Mouse (Mus musculus) limb, embryonic 11.5 days (tissue): ENCODE data around the gene Ccdc62. TPM values are rescaled to one million over a fixed set of nuclear protein-coding genes. Genes with fewer than 3 reads are reported as not detected.

Experiments
- ATAC-seq: fragments of 200-750 bp; cut with Nextera tagmentation; 2 replicates; pipeline ENCODE4 v1.8.0; 2017; ENCODE audit warnings: low read depth; ENCODE audit not compliant: insufficient number of reproducible peaks, low FRiP score, low TSS enrichment
- DNase-seq: peaks from one replicate; pipeline ENCODE4 v3.0.0-alpha.2; 2015; ENCODE audit warnings: low spot score
- H3K27ac ChIP-seq: fragments of 300-500 bp; sonication (generic); replicated peaks from 2 replicates; pipeline ENCODE4 v1.5.1; 2014; ENCODE audit warnings: low read depth, mild to moderate bottlenecking, low read length
- H3K27me3 ChIP-seq: fragments of 300-500 bp; sonication (generic); 2 replicates; pipeline ENCODE4 v1.6.1; 2014; ENCODE audit warnings: mild to moderate bottlenecking, low read length, mixed read lengths; ENCODE audit not compliant: control insufficient read depth, insufficient read depth
- H3K36me3 ChIP-seq: fragments of 300-500 bp; sonication (generic); 2 replicates; pipeline ENCODE4 v1.6.1; 2014; ENCODE audit warnings: mild to moderate bottlenecking, low read length, moderate library complexity, mixed read lengths; ENCODE audit not compliant: control insufficient read depth, insufficient read depth
- H3K4me1 ChIP-seq: fragments of 300-500 bp; sonication (generic); 2 replicates; pipeline ENCODE4 v1.6.1; 2014; ENCODE audit warnings: low read length, mixed read lengths; ENCODE audit not compliant: control insufficient read depth, insufficient read depth
- H3K4me2 ChIP-seq: fragments of 300-500 bp; sonication (generic); 2 replicates; pipeline ENCODE4 v1.6.1; 2014; ENCODE audit warnings: low read depth, mild to moderate bottlenecking, moderate library complexity; ENCODE audit not compliant: severe bottlenecking
- H3K4me3 ChIP-seq: fragments of 300-500 bp; sonication (generic); 2 replicates; pipeline ENCODE4 v1.5.1; 2014; ENCODE audit warnings: low read depth, low read length
- H3K9ac ChIP-seq: fragments of 300-500 bp; sonication (generic); 2 replicates; pipeline ENCODE4 v1.6.1; 2014; ENCODE audit warnings: mild to moderate bottlenecking, low read length
- H3K9me3 ChIP-seq: fragments of 300-500 bp; sonication (generic); 2 replicates; pipeline ENCODE4 v1.6.1; 2016; ENCODE audit warnings: low read length; ENCODE audit not compliant: control insufficient read depth
- WGBS: fragments of 180-500 bp; shearing (Covaris S2); extraction: QIAGEN DNeasy Blood & Tissue Kit; methylation state at CpG from one replicate; pipeline ENCODE4 v1.1.7; 2014; 5-methylcytosine and 5-hydroxymethylcytosine counted together
- polyA plus RNA-seq: library from polyadenylated mRNA; unstranded; fragments of >200 nt; fragmentation: Nextera tagmentation; extraction: Ambion mirVana; gene quantifications from 2 replicates; pipeline ENCODE4 v1.2.1, GENCODE M21; 2014

Ccdc62 gene
- polyA plus RNA-seq, 1 experiment from 2014 or later, result 7.3 TPM

DNA sequence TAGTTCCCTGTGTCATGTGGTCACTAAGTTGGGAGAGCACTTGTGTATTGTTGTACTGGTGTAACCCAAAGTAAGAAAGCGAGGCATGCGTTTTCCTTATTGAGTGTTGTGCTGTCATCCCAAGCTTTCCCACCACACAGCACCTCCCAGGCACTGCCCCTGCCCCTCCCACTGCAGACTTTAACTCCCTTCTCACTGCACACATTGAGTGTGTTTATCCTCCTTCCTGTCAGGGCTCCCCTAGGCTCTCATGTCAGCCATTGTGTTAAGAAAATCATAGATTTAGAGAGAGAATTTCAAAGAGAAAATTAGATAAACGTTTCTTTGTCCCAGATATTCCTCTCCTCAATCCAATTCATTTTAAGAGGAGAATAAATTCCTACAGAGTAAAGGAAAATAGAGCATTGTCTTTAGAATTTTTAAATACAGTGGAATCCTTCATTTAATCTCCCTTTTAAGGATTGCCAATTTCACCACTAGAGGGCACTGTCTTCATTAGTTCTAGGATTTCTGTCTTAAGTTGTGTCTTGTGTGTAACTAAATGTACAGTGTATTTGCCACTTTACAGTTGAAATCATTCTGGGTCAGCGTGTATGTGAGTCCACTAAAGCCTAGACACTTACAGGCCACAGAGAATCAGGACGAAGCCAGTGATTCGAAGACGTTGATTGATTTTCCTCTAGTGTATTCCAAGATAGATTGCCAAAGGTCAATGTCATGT, 16.7 kb downstream of the Ccdc62 start:
- Histone ChIP-seq H3K4me3 (no peak overlapping the region), H3K4me1 (no peaks in the 10 kb centered on the region), H3K27ac (no peak overlapping the region), H3K4me2 (no peak overlapping the region), H3K27me3 (no peaks in the 10 kb centered on the region), H3K9me3 (no peaks in the 10 kb centered on the region), H3K9ac (no peak overlapping the region), H3K36me3 (no peaks in the 10 kb centered on the region)
- DNase-seq (peak; percentile 21), ATAC-seq (no peak)
- 51% methylated on average over 7 of the region's 7 CpGs for WGBS

DNA sequence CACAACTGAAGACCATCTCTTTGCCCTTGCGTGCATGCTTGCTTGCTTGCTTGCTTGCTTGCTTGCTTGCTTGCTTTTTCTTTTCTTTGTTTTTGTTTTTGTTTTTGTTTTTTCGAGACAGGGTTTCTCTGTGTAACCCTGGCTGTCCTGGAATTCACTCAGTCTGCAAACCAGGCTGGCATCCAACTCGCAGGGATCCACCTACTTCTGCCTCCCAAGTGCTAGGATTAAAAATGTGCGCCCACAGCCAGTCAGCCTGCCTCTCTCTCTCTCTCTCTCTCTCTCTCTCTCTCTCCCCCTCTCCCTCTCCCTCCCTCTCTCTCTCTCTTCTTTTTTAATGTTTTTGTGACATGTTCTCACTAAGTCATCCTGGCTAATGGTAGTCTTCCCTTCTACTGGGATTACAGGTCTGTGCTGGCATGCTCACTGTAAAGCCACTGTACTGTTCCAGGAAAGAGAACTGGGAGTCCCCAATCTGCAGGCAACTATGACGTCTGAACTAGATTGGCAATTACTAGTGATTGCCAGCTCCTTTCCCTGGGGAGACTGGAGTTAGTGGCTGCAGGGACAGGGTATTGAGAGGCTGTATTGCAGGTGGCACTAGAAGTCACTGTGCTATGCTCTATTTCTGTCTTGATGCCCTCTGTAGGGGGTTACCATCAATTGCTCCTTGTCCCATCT, 22.0 kb downstream of the Ccdc62 start:
- H3K27me3 ChIP-seq, result no peaks in the 10 kb centered on the region
- H3K9ac ChIP-seq, result no peak overlapping the region
- no peak overlapping the region for H3K27ac ChIP-seq
- no peak for DNase-seq
- WGBS, result 66% methylated on average over 5 of the region's 5 CpGs
- no peak overlapping the region for H3K4me3 ChIP-seq
- no peaks in the 10 kb centered on the region for H3K4me1 ChIP-seq
- ATAC-seq, result no peak
- no peaks in the 10 kb centered on the region for H3K36me3 ChIP-seq
- H3K9me3 ChIP-seq, result no peaks in the 10 kb centered on the region
- no peak overlapping the region for H3K4me2 ChIP-seq

DNA sequence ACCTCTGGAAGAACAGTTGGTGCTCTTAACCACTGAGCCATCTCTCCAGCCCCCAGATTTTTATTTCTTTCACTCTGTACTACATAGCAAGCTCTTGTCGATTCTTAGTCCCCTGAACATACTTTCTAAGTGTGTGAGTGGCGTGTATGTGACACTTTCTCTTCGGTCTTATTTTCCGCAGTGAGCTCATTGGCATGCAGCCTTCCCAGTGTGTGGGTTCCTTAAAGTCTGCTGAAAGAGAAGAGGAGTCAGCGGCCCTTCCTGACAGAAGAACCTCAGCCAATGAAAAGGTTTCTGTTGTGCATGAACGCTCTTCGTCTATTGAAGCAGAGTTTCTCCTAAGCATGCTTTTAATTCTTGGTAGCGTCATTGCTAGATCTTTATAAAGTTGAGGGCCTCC, 26.7 kb downstream of the Ccdc62 start:
- WGBS, result 94% methylated on average over 8 of the region's 8 CpGs
- Histone ChIP-seq H3K9me3 (no peaks in the 10 kb centered on the region), H3K27me3 (no peaks in the 10 kb centered on the region), H3K27ac (no peak overlapping the region), H3K4me2 (no peak overlapping the region), H3K4me1 (no peaks in the 10 kb centered on the region), H3K36me3 (no peaks in the 10 kb centered on the region), H3K4me3 (no peak overlapping the region), H3K9ac (no peak overlapping the region)
- ATAC-seq, result no peak
- no peak for DNase-seq

DNA sequence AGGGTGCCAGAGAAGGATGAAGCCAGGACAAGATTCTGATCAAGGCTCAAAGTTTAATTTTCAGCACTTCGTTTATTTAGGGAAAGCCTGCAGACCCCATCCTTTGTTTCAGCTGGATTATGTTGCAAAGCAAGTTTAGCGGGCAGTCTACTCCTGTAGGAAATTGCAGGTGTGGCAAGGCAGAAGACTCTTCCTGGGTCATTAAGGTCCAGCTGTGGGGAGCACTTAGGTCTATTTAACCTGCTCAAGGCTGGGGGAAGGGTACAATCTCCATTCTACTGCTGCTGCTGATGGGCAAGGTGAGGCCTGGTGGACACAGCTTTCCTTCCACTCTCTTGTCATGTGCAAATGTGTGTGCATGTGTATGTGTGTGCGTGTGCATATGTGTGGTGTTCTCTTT, 28.5 kb downstream of the Ccdc62 start:
- Histone ChIP-seq H3K4me3 (no peak overlapping the region), H3K9ac (no peak overlapping the region), H3K27ac (no peak overlapping the region), H3K9me3 (no peaks in the 10 kb centered on the region), H3K4me2 (no peak overlapping the region), H3K27me3 (no peaks in the 10 kb centered on the region), H3K4me1 (no peaks in the 10 kb centered on the region), H3K36me3 (no peaks in the 10 kb centered on the region)
- 73% methylated on average over 3 of the region's 3 CpGs for WGBS
- ATAC-seq (no peak), DNase-seq (no peak)

DNA sequence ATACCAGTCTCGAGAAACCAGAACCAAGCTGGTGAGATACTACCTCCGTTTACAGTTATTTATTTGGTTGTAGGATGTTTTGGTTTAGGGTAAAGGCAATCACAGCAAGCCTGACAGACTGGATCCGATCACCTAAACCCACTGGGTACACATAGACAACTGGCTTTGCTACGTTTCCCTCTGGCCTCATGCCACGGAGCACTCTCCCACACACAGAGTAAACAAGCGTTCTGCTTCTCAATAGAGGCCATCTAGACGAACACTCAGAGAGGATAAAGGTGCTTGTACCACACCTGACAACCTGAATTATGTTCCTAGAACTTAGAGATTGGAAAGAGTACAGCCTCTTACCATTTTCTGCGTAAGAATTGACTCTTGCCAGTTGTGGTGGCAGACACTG, 29.6 kb downstream of the Ccdc62 start:
- H3K4me1 ChIP-seq, result no peaks in the 10 kb centered on the region
- 81% methylated on average over 8 of the region's 8 CpGs for WGBS
- H3K4me2 ChIP-seq, result no peak overlapping the region
- no peak overlapping the region for H3K9ac ChIP-seq
- no peak overlapping the region for H3K4me3 ChIP-seq
- H3K36me3 ChIP-seq, result no peaks in the 10 kb centered on the region
- no peaks in the 10 kb centered on the region for H3K9me3 ChIP-seq
- no peaks in the 10 kb centered on the region for H3K27me3 ChIP-seq
- no peak for DNase-seq
- no peak for ATAC-seq
- no peak overlapping the region for H3K27ac ChIP-seq

DNA sequence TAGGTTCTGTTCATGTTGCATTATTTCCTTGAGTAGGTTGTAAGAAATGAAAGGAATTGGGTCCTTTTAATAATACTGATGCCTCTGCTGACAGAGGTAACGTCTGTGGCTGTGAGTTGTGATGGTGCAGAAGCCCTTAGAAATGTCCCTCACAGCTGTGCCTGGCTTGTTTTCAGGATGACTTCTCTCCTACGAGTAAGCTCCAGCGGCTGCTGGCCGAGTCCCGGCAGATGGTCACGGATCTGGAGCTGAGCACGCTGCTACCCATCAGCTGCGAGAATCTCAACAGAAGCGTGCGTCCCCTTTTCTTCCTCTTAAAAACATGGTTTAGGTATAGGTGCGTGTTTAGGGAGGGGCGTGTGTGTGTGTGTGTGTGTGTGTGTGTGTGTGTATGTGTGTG, 30.6 kb downstream of the Ccdc62 start:
- no peak for DNase-seq
- Histone ChIP-seq H3K27ac (no peak overlapping the region), H3K4me2 (no peak overlapping the region), H3K36me3 (no peaks in the 10 kb centered on the region), H3K4me3 (no peak overlapping the region), H3K9ac (no peak overlapping the region), H3K9me3 (no peaks in the 10 kb centered on the region), H3K27me3 (no peaks in the 10 kb centered on the region), H3K4me1 (no peaks in the 10 kb centered on the region)
- WGBS, result 85% methylated on average over 12 of the region's 12 CpGs
- no peak for ATAC-seq

DNA sequence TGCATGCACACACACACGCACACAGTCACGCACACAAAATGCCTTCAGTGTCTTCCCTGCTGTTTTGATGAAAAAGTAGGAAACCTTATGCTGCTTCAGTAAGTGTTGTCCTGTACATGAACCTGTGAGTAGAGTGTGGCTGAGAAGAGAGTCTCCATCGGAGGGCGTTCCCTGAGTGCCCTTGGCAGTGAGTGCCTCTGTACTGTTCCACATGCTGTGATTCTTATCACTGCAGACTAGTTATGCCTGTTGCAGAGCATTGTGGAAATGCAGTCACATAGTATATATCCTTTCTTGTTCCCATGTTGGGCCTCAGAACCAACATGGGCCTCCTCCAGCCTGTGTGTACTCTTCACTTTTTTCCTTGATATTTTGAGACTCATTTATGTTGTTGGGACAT, 33.7 kb downstream of the Ccdc62 start:
- no peak overlapping the region for H3K27ac ChIP-seq
- no peak for ATAC-seq
- H3K27me3 ChIP-seq, result no peaks in the 10 kb centered on the region
- DNase-seq, result no peak
- no peak overlapping the region for H3K4me3 ChIP-seq
- no peaks in the 10 kb centered on the region for H3K9me3 ChIP-seq
- H3K4me1 ChIP-seq, result no peaks in the 10 kb centered on the region
- H3K9ac ChIP-seq, result no peak overlapping the region
- H3K36me3 ChIP-seq, result no peaks in the 10 kb centered on the region
- H3K4me2 ChIP-seq, result no peak overlapping the region
- WGBS, result 91% methylated on average over 4 of the region's 4 CpGs

DNA sequence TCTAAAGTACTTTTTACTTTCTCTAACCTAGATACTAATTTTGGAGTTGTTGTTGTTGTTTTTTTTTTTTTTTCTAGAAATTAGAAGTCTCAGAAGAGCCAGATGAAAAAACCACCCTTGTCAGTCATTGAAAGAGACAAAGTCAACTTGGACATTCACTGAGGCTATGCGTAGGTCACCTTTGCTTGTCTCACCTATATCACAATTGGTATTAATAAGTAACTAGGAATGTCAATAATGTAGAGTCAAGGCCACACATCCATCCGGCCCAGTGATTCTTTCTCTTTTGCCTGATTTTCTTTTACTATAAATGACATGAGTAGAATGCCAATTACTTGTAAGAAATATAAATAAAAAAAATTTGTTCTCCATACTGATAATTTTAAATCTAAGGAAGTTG, 36.3 kb downstream of the Ccdc62 start:
- H3K9ac ChIP-seq, result no peak overlapping the region
- H3K4me1 ChIP-seq, result no peaks in the 10 kb centered on the region
- 97% methylated on average over 2 of the region's 2 CpGs for WGBS
- no peak overlapping the region for H3K4me2 ChIP-seq
- no peak for DNase-seq
- no peak overlapping the region for H3K27ac ChIP-seq
- H3K36me3 ChIP-seq, result no peaks in the 10 kb centered on the region
- no peak overlapping the region for H3K4me3 ChIP-seq
- no peaks in the 10 kb centered on the region for H3K9me3 ChIP-seq
- ATAC-seq, result no peak
- H3K27me3 ChIP-seq, result no peaks in the 10 kb centered on the region
